Mouse (Mus musculus) midbrain, embryonic 14.5 days (tissue): ENCODE measurements around the gene Egfr. TPM values are rescaled to one million over a fixed set of nuclear protein-coding genes. Genes with fewer than 3 reads are reported as not detected.

ENCODE experiments used
- ATAC-seq: fragments of 200-750 bp; cut with Nextera tagmentation; 2 replicates; pipeline ENCODE4 v1.8.0; 2017; ENCODE audit warnings: moderate number of reproducible peaks, moderate library complexity; ENCODE audit not compliant: low FRiP score, low TSS enrichment
- DNase-seq: peaks from one replicate; pipeline ENCODE4 v3.0.0-alpha.2; 2015
- H3K27ac ChIP-seq: fragments of 300-500 bp; sonication (generic); replicated peaks from 2 replicates; pipeline ENCODE4 v1.5.1; 2014; ENCODE audit warnings: mild to moderate bottlenecking, low read depth, low read length, moderate library complexity
- H3K27me3 ChIP-seq: fragments of 300-500 bp; sonication (generic); 2 replicates; pipeline ENCODE4 v1.6.1; 2014; ENCODE audit warnings: low read length, control low read depth, mixed read lengths; ENCODE audit not compliant: control insufficient read depth, insufficient read depth
- H3K36me3 ChIP-seq: fragments of 300-500 bp; sonication (generic); 2 replicates; pipeline ENCODE4 v1.6.1; 2014; ENCODE audit warnings: low read length, control low read depth; ENCODE audit not compliant: control insufficient read depth, insufficient read depth
- H3K4me1 ChIP-seq: fragments of 300-500 bp; sonication (generic); 2 replicates; pipeline ENCODE4 v1.6.1; 2014; ENCODE audit warnings: mild to moderate bottlenecking, antibody characterized with exemption, low read length, control low read depth; ENCODE audit not compliant: control insufficient read depth, insufficient read depth
- H3K4me2 ChIP-seq: fragments of 300-500 bp; sonication (generic); 2 replicates; pipeline ENCODE4 v1.6.1; 2014; ENCODE audit warnings: mild to moderate bottlenecking, low read length, moderate library complexity
- H3K4me3 ChIP-seq: fragments of 300-500 bp; sonication (generic); replicated peaks from 2 replicates; pipeline ENCODE4 v1.5.1; 2014; ENCODE audit warnings: low read depth, low read length
- H3K9ac ChIP-seq: fragments of 300-500 bp; sonication (generic); replicated peaks from 2 replicates; pipeline ENCODE4 v1.6.1; 2014; ENCODE audit warnings: mild to moderate bottlenecking, low read length, moderate library complexity
- H3K9me3 ChIP-seq: fragments of 300-500 bp; sonication (generic); 2 replicates; pipeline ENCODE4 v1.6.1; 2016; ENCODE audit warnings: low read length, control low read depth, mixed read lengths; ENCODE audit not compliant: control insufficient read depth
- WGBS: fragments of 180-500 bp; shearing (Covaris S2); extraction: QIAGEN DNeasy Blood & Tissue Kit; methylation state at CpG from one replicate; pipeline ENCODE4 v1.1.7; 2014; 5-methylcytosine and 5-hydroxymethylcytosine counted together
- polyA plus RNA-seq: library from polyadenylated mRNA; unstranded; fragments of >200 nt; fragmentation: Nextera tagmentation; extraction: Ambion mirVana; gene quantifications from 2 replicates; pipeline ENCODE4 v1.2.1, GENCODE M21; 2014

Gene Egfr
- polyA plus RNA-seq, 1 experiment from 2014 or later = 4.2 TPM

DNA sequence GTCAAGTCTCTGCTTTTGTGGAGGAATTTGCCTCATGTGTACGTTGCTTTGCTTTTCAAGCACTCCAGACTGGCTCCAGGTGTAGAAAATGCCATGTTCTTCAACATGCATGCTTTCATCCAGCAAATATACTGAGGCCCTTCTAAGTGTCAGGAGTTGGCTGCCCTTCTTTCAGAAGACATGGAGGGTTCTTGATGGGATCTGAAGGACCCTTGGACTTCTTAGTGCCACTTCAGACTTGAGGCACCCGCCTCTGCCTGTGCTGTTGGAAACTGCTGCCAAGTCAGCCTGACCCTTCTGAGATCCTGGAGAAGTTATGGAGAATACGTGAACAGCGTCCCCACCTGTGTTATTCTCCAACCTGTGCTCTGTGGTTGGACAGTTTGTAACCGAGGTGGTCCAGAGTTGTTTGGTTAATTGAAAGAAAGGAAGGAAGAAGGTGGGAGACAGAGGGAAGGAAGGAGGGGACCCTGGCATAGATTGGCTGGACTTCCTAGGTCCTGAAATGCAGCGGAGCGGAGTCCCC is 483 bp upstream of the Egfr start:
- Histone ChIP-seq H3K27me3 (peaks cover 37% of the 10 kb centered on the region), H3K4me2 (peak overlapping the region; percentile 95), H3K4me1 (peaks cover 14% of the 10 kb centered on the region), H3K4me3 (peak overlapping the region; percentile 49), H3K9ac (peak overlapping the region; percentile 42), H3K9me3 (no peaks in the 10 kb centered on the region), H3K27ac (no peak overlapping the region), H3K36me3 (no peaks in the 10 kb centered on the region)
- WGBS = 33% methylated on average over 7 of the region's 7 CpGs
- ATAC-seq (0 out of 2 replicates have a peak, but pooled peaks have one; percentile 9), DNase-seq (no peak)

DNA sequence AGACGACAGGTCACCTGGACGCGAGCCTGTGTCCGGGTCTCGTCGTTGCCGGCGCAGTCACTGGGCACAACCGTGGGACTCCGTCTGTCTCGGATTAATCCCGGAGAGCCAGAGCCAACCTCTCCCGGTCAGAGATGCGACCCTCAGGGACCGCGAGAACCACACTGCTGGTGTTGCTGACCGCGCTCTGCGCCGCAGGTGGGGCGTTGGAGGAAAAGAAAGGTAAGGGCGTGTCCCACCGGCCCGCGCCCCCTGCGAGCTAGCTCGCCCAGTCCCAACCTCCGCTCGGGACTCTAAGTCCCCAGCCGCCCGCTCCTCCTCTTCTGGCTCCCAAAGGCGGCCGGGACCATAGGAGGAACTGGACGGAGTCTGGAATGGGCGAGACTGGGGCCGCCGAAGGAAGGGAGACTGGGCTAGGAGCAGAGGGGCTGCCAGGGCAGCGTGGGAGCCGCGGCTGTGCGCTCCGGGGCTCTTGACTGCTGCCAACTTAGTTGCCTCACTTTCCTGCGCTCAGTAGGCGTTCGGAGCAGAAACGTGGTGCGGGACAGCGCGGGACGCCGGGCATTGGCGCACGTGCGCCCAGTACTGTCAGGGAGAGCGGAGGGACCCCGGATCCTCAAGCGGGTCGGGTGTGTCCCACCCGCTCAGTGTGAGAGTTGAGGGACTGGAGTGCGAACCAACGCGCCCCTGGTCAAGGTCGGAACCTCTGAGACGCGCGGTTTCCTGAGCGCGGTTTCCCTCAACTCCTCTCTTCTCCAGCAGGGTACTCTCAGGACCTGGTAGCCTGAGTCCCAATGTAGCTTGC is 548 bp downstream of the Egfr start:
- WGBS = under 1% methylated on average over 66 of the region's 68 CpGs
- Histone ChIP-seq H3K9me3 (no peaks in the 10 kb centered on the region), H3K4me3 (peak overlapping the region; percentile 49), H3K9ac (peak overlapping the region; percentile 42), H3K36me3 (no peaks in the 10 kb centered on the region), H3K27me3 (peaks cover 37% of the 10 kb centered on the region), H3K27ac (no peak overlapping the region), H3K4me1 (peaks cover 14% of the 10 kb centered on the region), H3K4me2 (peak overlapping the region; percentile 95)
- ATAC-seq (peak; percentile 59), DNase-seq (peak; percentile 34)

DNA sequence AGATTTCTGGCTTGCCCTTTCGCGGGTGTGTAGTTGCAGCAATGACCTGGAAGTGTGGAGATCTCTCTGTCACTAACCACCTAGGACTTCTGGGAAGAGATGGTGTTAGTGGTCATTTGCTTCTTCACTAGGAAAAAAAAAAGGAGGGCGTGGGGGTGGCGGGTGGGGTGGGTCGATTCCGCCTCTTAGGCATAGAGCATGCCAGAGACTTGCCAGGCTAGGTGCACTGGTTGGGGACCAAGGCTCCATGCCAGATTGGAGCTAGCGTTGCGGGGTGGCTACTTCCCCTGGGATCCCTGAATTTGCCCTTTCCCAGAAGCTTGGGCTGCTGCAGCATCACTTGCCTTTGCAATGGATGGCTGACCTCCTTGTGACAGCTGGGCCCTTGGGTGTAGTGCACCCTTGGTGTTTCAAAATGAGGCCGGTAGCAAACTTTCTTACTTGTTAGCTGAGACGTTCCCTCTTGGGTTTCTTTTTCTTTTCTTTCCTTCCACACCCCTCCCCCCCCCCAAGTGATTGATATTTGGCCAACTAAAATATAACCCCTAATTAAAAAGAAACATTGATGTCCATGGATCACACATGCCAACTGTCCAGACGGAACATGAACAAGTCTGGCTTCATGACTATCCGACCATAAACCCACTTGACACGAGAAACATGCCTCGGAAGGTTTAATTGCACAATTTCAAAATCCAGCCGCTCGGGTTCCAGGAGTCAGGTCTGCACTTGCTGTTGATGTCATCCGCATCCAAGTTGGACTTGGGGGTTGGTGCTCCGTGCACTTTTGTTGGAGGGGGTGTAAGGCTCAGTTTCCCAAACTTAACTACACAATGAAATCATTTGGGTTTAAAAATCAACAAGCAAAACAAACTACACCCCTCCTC is 1.4 kb downstream of the Egfr start:
- Histone ChIP-seq H3K27ac (no peak overlapping the region), H3K4me1 (peaks cover 14% of the 10 kb centered on the region), H3K9me3 (no peaks in the 10 kb centered on the region), H3K36me3 (no peaks in the 10 kb centered on the region), H3K4me3 (peak overlapping the region; percentile 49), H3K9ac (no peak overlapping the region), H3K27me3 (peaks cover 37% of the 10 kb centered on the region), H3K4me2 (peak overlapping the region; percentile 95)
- no peak for DNase-seq
- ATAC-seq = no peak
- WGBS = 43% methylated on average over 18 of the region's 18 CpGs

DNA sequence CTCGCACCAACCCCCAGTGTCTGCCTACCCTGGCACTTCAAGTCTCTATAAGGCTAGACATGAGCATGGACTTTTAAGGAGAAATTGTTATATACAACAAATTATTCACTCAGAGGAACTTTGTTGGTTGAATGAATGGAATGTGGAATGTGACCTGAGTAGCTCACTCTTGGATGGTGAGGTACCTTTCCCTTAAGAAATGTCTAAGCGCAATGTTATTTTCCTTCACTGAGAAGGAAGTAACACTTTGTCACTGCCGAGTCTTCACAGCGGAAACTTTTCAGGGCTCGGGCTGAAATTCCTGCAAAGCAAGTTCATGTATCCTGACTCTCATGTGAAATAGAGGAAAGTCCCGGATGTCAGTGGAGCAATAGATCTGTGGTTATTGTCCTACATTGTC is 7.9 kb downstream of the Egfr start:
- Histone ChIP-seq H3K36me3 (no peaks in the 10 kb centered on the region), H3K4me2 (no peak overlapping the region), H3K4me1 (no peaks in the 10 kb centered on the region), H3K27me3 (no peaks in the 10 kb centered on the region), H3K27ac (no peak overlapping the region), H3K9ac (no peak overlapping the region), H3K9me3 (no peaks in the 10 kb centered on the region), H3K4me3 (no peak overlapping the region)
- WGBS = 92% methylated on average over 6 of the region's 6 CpGs
- ATAC-seq (no peak), DNase-seq (no peak)

DNA sequence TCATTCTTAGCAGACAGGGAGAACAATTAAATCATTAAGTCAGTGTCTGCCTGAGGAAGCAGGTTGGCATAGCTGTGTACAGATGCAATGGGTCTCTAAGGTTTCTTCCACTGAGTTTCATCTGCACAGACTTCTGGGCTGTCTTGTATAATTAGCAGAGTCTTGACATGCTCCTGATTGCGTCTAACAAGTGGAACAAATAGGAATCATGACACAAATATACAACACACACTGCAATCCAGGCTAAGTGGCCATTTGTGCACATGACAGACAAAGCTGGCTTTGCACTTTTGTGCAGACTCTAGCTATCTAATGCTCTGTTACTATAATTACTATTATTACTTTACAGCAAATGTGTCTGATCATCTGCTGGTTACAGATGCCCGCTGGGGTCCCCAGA is 9.2 kb downstream of the Egfr start:
- H3K9ac ChIP-seq = no peak overlapping the region
- no peaks in the 10 kb centered on the region for H3K36me3 ChIP-seq
- no peaks in the 10 kb centered on the region for H3K4me1 ChIP-seq
- ATAC-seq = no peak
- H3K4me3 ChIP-seq = no peak overlapping the region
- no peaks in the 10 kb centered on the region for H3K27me3 ChIP-seq
- no peak overlapping the region for H3K4me2 ChIP-seq
- no peak overlapping the region for H3K27ac ChIP-seq
- WGBS = 81% methylated on average over 2 of the region's 2 CpGs
- no peaks in the 10 kb centered on the region for H3K9me3 ChIP-seq
- DNase-seq = no peak

DNA sequence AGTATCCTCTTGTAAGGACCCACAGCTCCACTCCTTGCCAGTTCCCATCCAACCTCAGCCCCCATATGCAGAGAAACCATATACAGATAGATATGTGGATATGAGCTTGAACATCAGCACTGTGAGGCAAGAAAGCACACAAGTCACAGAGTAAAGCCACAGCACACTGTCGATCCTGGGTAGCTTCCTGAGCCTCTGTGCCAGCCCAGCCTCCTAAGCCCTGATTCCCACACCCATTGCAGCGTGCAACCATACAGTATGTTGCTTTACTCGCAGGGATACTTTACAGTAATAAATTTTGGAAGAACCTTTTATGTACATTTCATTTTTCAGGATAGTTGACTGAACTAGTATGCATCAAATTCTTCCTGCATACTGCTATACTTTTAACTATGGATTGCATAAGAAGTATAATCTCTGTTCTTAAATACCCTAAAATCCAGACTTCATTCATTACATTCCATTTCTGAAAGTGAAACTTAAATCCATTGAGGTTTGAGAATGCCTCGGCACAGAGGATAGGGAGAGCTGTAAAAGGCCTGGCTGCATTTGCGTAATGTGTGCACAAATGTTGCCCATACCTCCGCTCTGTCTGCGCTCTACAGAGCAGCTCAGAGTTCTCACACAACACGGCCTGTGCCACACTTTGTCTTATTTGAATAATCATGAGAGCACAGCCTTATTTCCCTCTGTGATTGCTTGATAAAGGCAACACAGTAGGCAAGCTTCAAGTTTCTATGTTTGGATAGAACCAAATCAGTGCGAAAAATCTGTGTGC is 14.2 kb downstream of the Egfr start:
- DNase-seq = no peak
- no peak overlapping the region for H3K27ac ChIP-seq
- no peaks in the 10 kb centered on the region for H3K4me1 ChIP-seq
- WGBS = 79% methylated on average over 9 of the region's 9 CpGs
- H3K9ac ChIP-seq = no peak overlapping the region
- no peak overlapping the region for H3K4me3 ChIP-seq
- no peaks in the 10 kb centered on the region for H3K36me3 ChIP-seq
- H3K27me3 ChIP-seq = no peaks in the 10 kb centered on the region
- no peak for ATAC-seq
- H3K4me2 ChIP-seq = no peak overlapping the region
- H3K9me3 ChIP-seq = no peaks in the 10 kb centered on the region

DNA sequence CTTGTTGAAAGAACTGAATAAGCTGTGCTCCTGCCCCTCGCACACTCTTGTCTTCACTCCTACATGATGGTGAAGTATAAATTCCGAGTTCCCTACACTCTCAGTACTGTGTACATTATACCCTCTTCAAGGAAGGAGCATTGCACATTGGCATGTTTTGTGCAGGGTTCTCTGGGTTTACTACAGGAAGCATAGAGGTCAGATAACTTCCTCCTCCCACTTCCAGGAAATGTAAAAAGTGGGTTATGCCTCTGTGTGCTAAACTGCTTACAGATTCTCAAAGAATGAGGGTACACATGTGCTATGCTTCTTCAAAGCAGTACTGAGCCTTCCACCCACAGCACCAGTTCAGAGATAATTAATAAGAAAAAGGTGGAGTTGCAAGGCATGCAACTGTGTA is 16.0 kb downstream of the Egfr start:
- Histone ChIP-seq H3K4me3 (no peak overlapping the region), H3K9ac (no peak overlapping the region), H3K27me3 (no peaks in the 10 kb centered on the region), H3K27ac (no peak overlapping the region), H3K4me2 (no peak overlapping the region), H3K9me3 (no peaks in the 10 kb centered on the region), H3K4me1 (no peaks in the 10 kb centered on the region), H3K36me3 (no peaks in the 10 kb centered on the region)
- WGBS = 88% methylated on average over 2 of the region's 2 CpGs
- no peak for ATAC-seq
- DNase-seq = no peak

DNA sequence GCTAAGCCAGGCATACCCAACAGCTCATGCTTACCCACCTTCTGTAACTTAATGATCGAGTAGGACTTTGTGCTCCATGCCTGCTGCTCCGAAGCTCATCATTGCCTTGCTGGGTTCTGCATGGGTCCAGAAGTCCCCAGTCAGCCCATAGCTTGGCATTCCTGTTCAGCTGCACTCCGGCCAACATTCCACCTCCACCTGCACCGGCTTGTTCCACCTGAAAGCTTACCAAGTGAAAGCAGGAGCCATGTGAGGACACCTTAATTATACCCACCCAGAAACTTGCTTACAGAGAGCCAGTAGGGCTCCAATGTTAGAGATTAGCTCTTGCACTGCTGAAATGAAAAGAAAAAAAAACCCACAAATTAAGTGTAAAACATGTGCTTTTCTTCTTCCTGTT is 17.3 kb downstream of the Egfr start:
- 91% methylated on average over 4 of the region's 4 CpGs for WGBS
- no peak for ATAC-seq
- no peak overlapping the region for H3K27ac ChIP-seq
- H3K9ac ChIP-seq = no peak overlapping the region
- no peaks in the 10 kb centered on the region for H3K27me3 ChIP-seq
- no peaks in the 10 kb centered on the region for H3K9me3 ChIP-seq
- no peak for DNase-seq
- no peak overlapping the region for H3K4me3 ChIP-seq
- H3K4me1 ChIP-seq = no peaks in the 10 kb centered on the region
- no peaks in the 10 kb centered on the region for H3K36me3 ChIP-seq
- H3K4me2 ChIP-seq = no peak overlapping the region
